ENCODE assay signal across 8 mouse cellular contexts in the genomic region with DNA sequence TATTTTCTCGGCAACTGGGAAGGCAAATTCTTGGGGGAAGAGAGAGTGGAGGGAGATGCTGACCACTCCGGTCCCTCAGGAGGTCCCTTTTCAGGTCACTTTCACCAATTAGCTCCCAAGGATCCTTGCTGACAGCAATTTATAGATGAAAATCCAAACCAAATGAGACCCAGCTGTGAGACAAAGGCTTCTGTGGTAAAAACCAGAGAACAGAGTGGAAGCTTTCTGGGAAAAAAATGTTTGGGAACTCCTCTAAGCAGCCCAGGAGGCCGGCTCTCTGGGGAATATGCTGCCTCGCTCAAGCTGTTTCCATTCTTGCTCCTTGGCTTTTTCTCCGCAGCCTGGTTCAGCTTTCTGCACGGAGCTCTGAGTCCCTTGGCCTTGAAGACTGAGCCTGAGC.
DNase-seq lines count a peak whose midpoint lies in the region; ATAC-seq and TF ChIP-seq lines count a peak whose summit lies in the region.

No protein-coding gene starts in this region.

- ATAC-seq in midbrain, embryonic 16.5 days = peak; percentile 32; the same call in 1 of the 2 replicates
- ATAC-seq in megakaryocyte-erythroid progenitor cell, adult 5-6 weeks (replicated peaks; ENCODE audit: low FRiP score, low TSS enrichment, poor library complexity, severe bottlenecking) = no peak

- H3K27ac ChIP-seq in kidney, adult 2 months (ENCODE audit: insufficient read depth, low read depth, low read length) = 0 out of 2 replicates have a peak overlapping the region, but pooled peaks have one; percentile 21
- H3K27ac ChIP-seq in midbrain, embryonic 16.5 days (ENCODE audit: low read length) = peak overlapping the region; percentile 18; the same call in 1 of the 2 replicates

- WGBS in kidney, adult 2 months = 41% methylated on average over 6 of the region's 6 CpGs
- 2% methylated on average over 6 of the region's 6 CpGs for WGBS in midbrain, embryonic 16.5 days

- no peaks in the 10 kb centered on the region for H3K4me1 ChIP-seq in kidney, adult 2 months (ENCODE audit: control insufficient read depth, insufficient read depth, low read length)
- peaks cover 8% of the 10 kb centered on the region for H3K4me1 ChIP-seq in midbrain, embryonic 16.5 days (ENCODE audit: control insufficient read depth, insufficient read depth, low read length)

- H3K36me3 ChIP-seq in kidney, adult 2 months (ENCODE audit: control insufficient read depth, insufficient read depth, low read length) = no peaks in the 10 kb centered on the region
- H3K36me3 ChIP-seq in midbrain, embryonic 16.5 days (ENCODE audit: control insufficient read depth, insufficient read depth, low read length) = no peaks in the 10 kb centered on the region

- H3K4me2 ChIP-seq in midbrain, embryonic 16.5 days (ENCODE audit: low read length) = peak overlapping the region; percentile 45

- no peak for TF ChIP-seq CTCF in kidney, adult 2 months (conservative IDR thresholded peaks at IDR 0.05; ENCODE audit: insufficient read depth, insufficient read length, low read depth, low read length)

- DNase-seq in adrenal gland, adult 2 months = peak; percentile 3
- DNase-seq in adrenal gland, postnatal 4 days (ENCODE audit: low spot score in 2 of 2) = no peak
- peak; percentile 63 for DNase-seq in embryo, embryonic 9.5 days (ENCODE audit: extremely low spot score)
- DNase-seq in heart, adult 8-10 months (ENCODE audit: low spot score) = peak; percentile 67
- DNase-seq in kidney, adult 2 months = peak; percentile 42
- no peak for DNase-seq in right cerebral cortex, postnatal 14 days

- H3K4me3 ChIP-seq in kidney, adult 2 months (ENCODE audit: insufficient read depth, low read depth, low read length) = peak overlapping the region; percentile 2; the same call in 1 of the 2 replicates
- peak overlapping the region; percentile 7 for H3K4me3 ChIP-seq in midbrain, embryonic 16.5 days (ENCODE audit: low read depth, low read length)

- H3K27me3 ChIP-seq in kidney, adult 2 months (replicated peaks; ENCODE audit: control insufficient read depth, insufficient read depth, low read length) = no peaks in the 10 kb centered on the region
- peaks cover 13% of the 10 kb centered on the region for H3K27me3 ChIP-seq in midbrain, embryonic 16.5 days (ENCODE audit: control insufficient read depth, insufficient read depth, low read depth, low read length)

- H3K9ac ChIP-seq in midbrain, embryonic 16.5 days (ENCODE audit: low read depth, low read length) = no peak overlapping the region

- H3K9me3 ChIP-seq in midbrain, embryonic 16.5 days (replicated peaks; ENCODE audit: control insufficient read depth, low read length, poor library complexity, severe bottlenecking) = no peaks in the 10 kb centered on the region

- no peak for TF ChIP-seq POLR2A in kidney, adult 2 months (IDR thresholded peaks at IDR 0.05; ENCODE audit: low read depth, low read length)

Comparison
In these comparisons a context has a peak if more than half of its experiments do, and no peak if none do; other contexts are left out.
1. DNase-seq: peak in adrenal gland, adult 2 months (single experiment), embryo, embryonic 9.5 days (single experiment), heart, adult 8-10 months (single experiment) and kidney, adult 2 months (single experiment); none in adrenal gland, postnatal 4 days (0 of 2) and right cerebral cortex, postnatal 14 days (single experiment).